Mouse (Mus musculus) retina, embryonic 14.5 days (tissue): ENCODE measurements around the gene Col20a1.

Experiments
- DNase-seq: peaks from one replicate; pipeline ENCODE4 v3.0.0-alpha.2; 2015; ENCODE audit warnings: low spot score

Col20a1 gene

GRCm38 (mm10) chr2:180986449-180986848 lies at the start of gene Col20a1:
Gene Col20a1 (plus strand): TSS chr2:180986535.
- no peak for DNase-seq

GRCm38 (mm10) chr2:180940187-180940586 lies 46.1 kb upstream of the Col20a1 start:
- no peak for DNase-seq

GRCm38 (mm10) chr2:180941869-180942268 lies 44.5 kb upstream of the Col20a1 start:
- DNase-seq, result no peak

- DNase-seq, result no peak
Measured at GRCm38 (mm10) chr2:180949947-180950346, 36.4 kb upstream of the Col20a1 start.

- peak; percentile 65 for DNase-seq
Measured at GRCm38 (mm10) chr2:180952731-180953171, 33.6 kb upstream of the Col20a1 start.

- no peak for DNase-seq
Measured at GRCm38 (mm10) chr2:180953638-180954037, 32.7 kb upstream of the Col20a1 start.

- DNase-seq, result peak; percentile 92
Measured at GRCm38 (mm10) chr2:180954061-180955047, 32.0 kb upstream of the Col20a1 start, which contains the start of gene Nkain4. Gene Nkain4 (minus strand): TSS chr2:180954699.

GRCm38 (mm10) chr2:180959605-180960004 lies 26.7 kb upstream of the Col20a1 start:
- no peak for DNase-seq

GRCm38 (mm10) chr2:180960187-180960586 lies 26.1 kb upstream of the Col20a1 start:
- DNase-seq, result no peak

- no peak for DNase-seq
Measured at GRCm38 (mm10) chr2:180962616-180963308, 23.6 kb upstream of the Col20a1 start.

GRCm38 (mm10) chr2:180963956-180964355 lies 22.4 kb upstream of the Col20a1 start:
- DNase-seq, result peak; percentile 93

GRCm38 (mm10) chr2:180966092-180966882 lies 20.0 kb upstream of the Col20a1 start:
- DNase-seq, result no peak

GRCm38 (mm10) chr2:180967010-180967763 lies 19.1 kb upstream of the Col20a1 start, which contains the start of gene Arfgap1:
Gene Arfgap1 (plus strand): TSS chr2:180967225.
- peak; percentile 89 for DNase-seq

- DNase-seq, result no peak
Measured at GRCm38 (mm10) chr2:180981133-180981532, 5.2 kb upstream of the Col20a1 start.

GRCm38 (mm10) chr2:180985635-180986034 lies 700 bp upstream of the Col20a1 start:
- no peak for DNase-seq

- DNase-seq, result no peak
Measured at GRCm38 (mm10) chr2:180987001-180987400, 666 bp downstream of the Col20a1 start.

GRCm38 (mm10) chr2:180987432-180988030 lies 1.2 kb downstream of the Col20a1 start:
- DNase-seq, result no peak

- peak; percentile 4 for DNase-seq
Measured at GRCm38 (mm10) chr2:180988347-180988913, 2.1 kb downstream of the Col20a1 start.

- no peak for DNase-seq
Measured at GRCm38 (mm10) chr2:180988948-180989347, 2.6 kb downstream of the Col20a1 start.

GRCm38 (mm10) chr2:180990347-180990746 lies 4.0 kb downstream of the Col20a1 start:
- DNase-seq, result no peak
